Mouse (Mus musculus) midbrain, postnatal 0 days (tissue): ENCODE data around the gene 2210010C04Rik. TPM values are rescaled to one million over a fixed set of nuclear protein-coding genes. Genes with fewer than 3 reads are reported as not detected.

Source experiments
- ATAC-seq: fragments of 200-750 bp; cut with Nextera tagmentation; 2 replicates; pipeline ENCODE4 v1.8.0; 2017; ENCODE audit warnings: moderate number of reproducible peaks, mild to moderate bottlenecking, moderate TSS enrichment, moderate library complexity; ENCODE audit not compliant: low FRiP score
- DNase-seq: peaks from one replicate; pipeline ENCODE4 v3.0.0-alpha.2; 2015; ENCODE audit warnings: low spot score
- H3K27ac ChIP-seq: fragments of 300-500 bp; sonication (generic); 2 replicates; pipeline ENCODE4 v1.5.1; 2014; ENCODE audit warnings: low read depth, mild to moderate bottlenecking, low read length, mixed read lengths
- H3K27me3 ChIP-seq: fragments of 300-500 bp; sonication (generic); 2 replicates; pipeline ENCODE4 v1.6.1; 2014; ENCODE audit warnings: low read length, control low read depth, mixed read lengths; ENCODE audit not compliant: insufficient read depth
- H3K36me3 ChIP-seq: fragments of 300-500 bp; sonication (generic); 2 replicates; pipeline ENCODE4 v1.6.1; 2014; ENCODE audit warnings: low read length, control low read depth, mixed read lengths; ENCODE audit not compliant: insufficient read depth
- H3K4me1 ChIP-seq: fragments of 300-500 bp; sonication (generic); 2 replicates; pipeline ENCODE4 v1.6.1; 2014; ENCODE audit warnings: mild to moderate bottlenecking, control low read depth, antibody characterized with exemption, low read length, mixed read lengths; ENCODE audit not compliant: insufficient read depth
- H3K4me2 ChIP-seq: fragments of 300-500 bp; sonication (generic); 2 replicates; pipeline ENCODE4 v1.6.1; 2014; ENCODE audit warnings: low read depth, mild to moderate bottlenecking, low read length, mixed read lengths; ENCODE audit not compliant: poor library complexity, severe bottlenecking
- H3K4me3 ChIP-seq: fragments of 300-500 bp; sonication (generic); 2 replicates; pipeline ENCODE4 v1.5.1; 2014; ENCODE audit warnings: low read depth, mild to moderate bottlenecking, low read length, moderate library complexity
- H3K9ac ChIP-seq: fragments of 300-500 bp; sonication (generic); replicated peaks from 2 replicates; pipeline ENCODE4 v1.6.1; 2014; ENCODE audit warnings: mild to moderate bottlenecking, low read length, moderate library complexity, mixed read lengths; ENCODE audit not compliant: poor library complexity, severe bottlenecking
- H3K9me3 ChIP-seq: fragments of 300-500 bp; sonication (generic); 2 replicates; pipeline ENCODE4 v1.6.1; 2016; ENCODE audit warnings: low read length, control low read depth
- CTCF ChIP-seq: IDR thresholded peaks from 2 replicates; pipeline ENCODE4 v1.5.1; 2016; ENCODE audit warnings: antibody characterized with exemption, mild to moderate bottlenecking
- WGBS: fragments of 180-500 bp; shearing (Covaris S2); extraction: QIAGEN DNeasy Blood & Tissue Kit; methylation state at CpG from one replicate; pipeline ENCODE4 v1.1.7; 2014; 5-methylcytosine and 5-hydroxymethylcytosine counted together
- polyA plus RNA-seq: library from polyadenylated mRNA; unstranded; fragments of >200 nt; fragmentation: Nextera tagmentation; extraction: Ambion mirVana; gene quantifications from 2 replicates; pipeline ENCODE4 v1.2.1, GENCODE M21; 2015
- total RNA-seq: library from RNA; depleted of rRNA; stranded (reverse); fragments of >200 nt; gene quantifications from 2 replicates; pipeline ENCODE4 v1.2.3, GENCODE M21; 2014

Gene 2210010C04Rik
- total and polyA plus RNA-seq, 2 experiments from 2014 or later, result not detected

DNA sequence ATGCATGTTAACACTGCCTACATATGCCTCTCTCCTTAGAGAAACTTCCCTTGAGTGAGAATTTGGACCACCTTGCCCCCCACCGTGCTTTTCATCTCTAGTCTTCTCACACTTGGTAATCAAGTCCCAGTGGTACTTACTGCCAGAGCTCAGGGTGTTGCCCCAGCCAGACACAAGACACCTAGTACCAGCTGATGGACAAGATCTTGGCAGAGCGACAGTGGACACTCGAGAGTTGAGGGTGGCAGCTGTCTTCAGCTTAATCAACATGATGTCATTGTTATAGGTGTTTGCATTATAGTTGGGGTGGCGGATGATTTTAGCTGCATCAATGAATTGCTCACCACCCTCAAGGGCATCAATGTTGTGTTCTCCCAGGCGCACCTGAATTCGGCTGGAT, 2.5 kb downstream of the 2210010C04Rik start:
- no peak for DNase-seq

DNA sequence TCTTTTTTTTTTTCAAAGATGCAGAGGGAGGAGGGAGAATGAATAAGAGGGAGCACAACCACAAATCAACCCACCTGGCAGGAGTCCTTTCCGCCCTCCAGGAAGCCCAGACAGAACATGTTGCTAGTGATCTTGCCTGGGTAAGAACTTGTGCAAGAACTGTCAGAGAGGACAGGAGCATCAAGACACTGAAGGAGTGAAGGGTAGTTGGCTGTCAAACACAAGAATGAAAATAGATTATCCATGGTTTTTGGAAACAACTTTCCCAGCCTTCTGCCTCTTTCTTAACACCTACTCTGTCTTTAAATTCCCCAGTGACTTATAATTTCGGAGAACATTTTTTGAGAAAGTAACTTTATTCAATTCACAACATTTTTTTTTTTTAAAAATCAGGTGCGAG, 3.1 kb downstream of the 2210010C04Rik start:
- H3K27ac ChIP-seq, result no peak overlapping the region
- no peaks in the 10 kb centered on the region for H3K9me3 ChIP-seq
- H3K4me3 ChIP-seq, result no peak overlapping the region
- no peaks in the 10 kb centered on the region for H3K27me3 ChIP-seq
- no peak overlapping the region for H3K9ac ChIP-seq
- no peak overlapping the region for H3K4me2 ChIP-seq
- H3K36me3 ChIP-seq, result no peaks in the 10 kb centered on the region
- no peak for TF ChIP-seq CTCF
- no peaks in the 10 kb centered on the region for H3K4me1 ChIP-seq
- no peak for ATAC-seq
- WGBS, result 88% methylated on average over 3 of the region's 3 CpGs
- no peak for DNase-seq

More for the DNA sequence above, 2.5 kb downstream of the 2210010C04Rik start:
- no peak for ATAC-seq
- Histone ChIP-seq H3K36me3 (no peaks in the 10 kb centered on the region), H3K27me3 (no peaks in the 10 kb centered on the region), H3K4me3 (no peak overlapping the region), H3K9ac (no peak overlapping the region), H3K27ac (no peak overlapping the region), H3K4me2 (no peak overlapping the region), H3K4me1 (no peaks in the 10 kb centered on the region), H3K9me3 (no peaks in the 10 kb centered on the region)
- TF ChIP-seq CTCF, result no peak
- 85% methylated on average over 6 of the region's 6 CpGs for WGBS

DNA sequence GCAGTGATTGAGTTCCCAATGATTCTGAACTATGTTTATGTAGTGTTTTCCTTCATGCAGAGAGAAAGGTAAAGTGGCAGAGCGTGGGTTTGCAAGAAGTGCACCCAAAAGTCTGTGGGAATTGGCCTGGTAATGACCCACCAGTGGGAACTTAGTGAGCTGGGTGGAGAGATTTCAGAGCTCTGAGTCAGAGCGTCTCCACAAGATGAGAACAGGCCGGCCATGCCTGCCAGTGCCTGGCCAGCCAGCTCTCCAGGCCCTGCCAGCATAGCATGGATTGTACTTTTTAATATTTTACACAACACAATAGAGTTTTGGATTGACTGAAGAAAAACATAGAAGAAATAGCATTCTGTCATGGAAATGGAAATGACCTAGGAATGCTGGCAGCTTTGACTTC, 4.5 kb downstream of the 2210010C04Rik start:
- Histone ChIP-seq H3K4me1 (no peaks in the 10 kb centered on the region), H3K4me3 (no peak overlapping the region), H3K4me2 (no peak overlapping the region), H3K9me3 (no peaks in the 10 kb centered on the region), H3K27me3 (no peaks in the 10 kb centered on the region), H3K36me3 (no peaks in the 10 kb centered on the region), H3K9ac (no peak overlapping the region), H3K27ac (no peak overlapping the region)
- ATAC-seq (no peak), DNase-seq (no peak)
- TF ChIP-seq CTCF, result no peak
- WGBS, result 93% methylated on average over 3 of the region's 3 CpGs

DNA sequence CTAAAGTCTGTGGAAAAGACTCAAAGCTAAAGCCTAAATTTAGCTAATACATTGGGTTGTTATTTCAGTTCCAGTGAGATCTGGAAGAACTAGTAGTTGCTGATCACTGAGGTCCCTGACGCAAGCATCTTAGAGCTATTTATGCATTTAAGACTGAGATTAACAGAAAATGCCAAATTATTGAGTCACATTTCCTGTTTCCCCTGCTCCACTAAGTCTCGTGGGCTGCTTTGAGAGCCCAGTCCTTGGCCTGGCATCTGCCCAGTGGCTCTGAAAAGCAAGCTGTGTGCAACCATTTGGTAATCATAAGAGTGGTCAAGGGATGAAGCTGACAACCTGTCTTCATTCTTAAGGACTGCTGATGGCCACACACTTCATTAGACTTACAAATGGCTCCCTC, 8.3 kb downstream of the 2210010C04Rik start:
- no peak overlapping the region for H3K4me3 ChIP-seq
- H3K36me3 ChIP-seq, result no peaks in the 10 kb centered on the region
- no peaks in the 10 kb centered on the region for H3K9me3 ChIP-seq
- DNase-seq, result no peak
- no peak overlapping the region for H3K27ac ChIP-seq
- no peak overlapping the region for H3K4me2 ChIP-seq
- no peak for ATAC-seq
- H3K4me1 ChIP-seq, result no peaks in the 10 kb centered on the region
- no peak for TF ChIP-seq CTCF
- no peak overlapping the region for H3K9ac ChIP-seq
- H3K27me3 ChIP-seq, result no peaks in the 10 kb centered on the region
- WGBS, result 39% methylated on average over 2 of the region's 2 CpGs

DNA sequence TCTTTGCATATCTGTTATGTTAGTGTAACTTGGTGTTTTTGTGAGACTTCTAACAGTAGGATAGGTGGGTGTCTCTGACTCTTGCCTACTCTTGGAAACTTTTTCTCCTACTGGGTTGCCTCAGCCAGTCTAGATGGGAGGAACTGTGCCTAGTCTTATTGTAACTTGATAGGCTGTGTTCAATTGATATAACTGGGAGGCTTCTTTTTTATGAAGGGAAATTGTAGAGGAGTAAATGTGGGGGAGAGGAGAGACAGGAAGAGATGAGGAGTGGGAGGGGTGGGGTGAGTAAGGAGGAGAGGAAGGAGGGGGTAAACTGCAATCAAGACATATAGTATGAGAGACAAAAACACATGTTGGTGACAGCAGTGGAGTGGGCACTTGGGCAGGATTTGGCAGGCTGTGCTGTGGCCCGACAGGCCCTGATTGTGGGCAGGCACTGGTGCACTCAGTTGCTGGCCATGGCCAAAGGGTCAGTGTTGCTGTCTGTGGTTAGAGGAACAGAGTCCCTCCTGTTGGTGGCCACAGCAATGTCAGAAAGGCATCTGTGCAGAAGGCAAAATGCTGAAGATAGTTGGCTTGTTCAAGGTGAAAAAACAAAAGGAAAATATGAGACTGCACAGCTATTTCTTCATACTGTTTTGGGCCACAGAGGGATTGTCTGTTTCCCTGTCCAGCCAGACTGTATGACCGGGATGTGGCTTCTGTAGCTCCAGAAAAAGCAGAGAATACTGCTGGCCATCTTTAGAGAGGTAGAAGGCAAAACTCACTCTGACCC, 9.2 kb downstream of the 2210010C04Rik start:
- DNase-seq, result no peak
- Histone ChIP-seq H3K9me3 (no peaks in the 10 kb centered on the region), H3K36me3 (no peaks in the 10 kb centered on the region), H3K9ac (no peak overlapping the region), H3K27ac (no peak overlapping the region), H3K4me3 (no peak overlapping the region), H3K4me1 (no peaks in the 10 kb centered on the region), H3K4me2 (no peak overlapping the region), H3K27me3 (no peaks in the 10 kb centered on the region)
- WGBS, result 80% methylated on average over 2 of the region's 2 CpGs
- TF ChIP-seq CTCF, result no peak
- no peak for ATAC-seq

DNA sequence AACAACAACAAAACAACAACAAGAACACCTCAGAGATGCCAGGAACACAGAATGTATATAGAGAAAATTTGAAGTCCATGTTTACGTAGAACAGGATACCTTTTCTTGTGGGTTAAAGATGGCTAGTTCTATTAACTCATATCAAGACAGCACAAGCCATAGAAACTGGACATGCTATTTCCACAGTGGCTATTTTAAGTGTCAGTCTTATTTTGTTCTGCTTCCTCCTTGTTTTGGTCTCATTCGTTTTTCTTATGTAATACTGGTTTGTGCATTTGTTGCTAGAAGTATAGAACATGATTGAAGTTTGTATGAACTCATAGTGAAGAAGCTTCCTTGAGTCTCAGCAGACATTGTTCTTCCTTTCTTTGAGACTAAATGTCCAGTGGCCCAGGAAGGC, 16.2 kb downstream of the 2210010C04Rik start:
- Histone ChIP-seq H3K4me3 (no peak overlapping the region), H3K27ac (no peak overlapping the region), H3K4me2 (no peak overlapping the region), H3K9me3 (no peaks in the 10 kb centered on the region), H3K4me1 (no peaks in the 10 kb centered on the region), H3K27me3 (no peaks in the 10 kb centered on the region), H3K9ac (no peak overlapping the region), H3K36me3 (no peaks in the 10 kb centered on the region)
- ATAC-seq, result no peak
- DNase-seq, result no peak
- no peak for TF ChIP-seq CTCF
- 76% methylated on average over 2 of the region's 2 CpGs for WGBS
